Mouse (Mus musculus) adrenal gland, adult 8-10 months (tissue): ENCODE results near the gene Ttll8. TPM values are rescaled to one million over a fixed set of nuclear protein-coding genes. Genes with fewer than 3 reads are reported as not detected.
A peak's percentile ranks its signal among the peaks of the same experiment; 100 is the strongest.

Experiments
- DNase-seq: peaks from one replicate; pipeline ENCODE4 v3.0.0; 2022
- total RNA-seq, 4 experiments: library from RNA; stranded (reverse); gene quantifications; 2 replicates each; pipeline ENCODE4 v1.2.4; 2022

Ttll8 gene
- total RNA-seq, 4 experiments from 2014 or later, result not detected

DNA sequence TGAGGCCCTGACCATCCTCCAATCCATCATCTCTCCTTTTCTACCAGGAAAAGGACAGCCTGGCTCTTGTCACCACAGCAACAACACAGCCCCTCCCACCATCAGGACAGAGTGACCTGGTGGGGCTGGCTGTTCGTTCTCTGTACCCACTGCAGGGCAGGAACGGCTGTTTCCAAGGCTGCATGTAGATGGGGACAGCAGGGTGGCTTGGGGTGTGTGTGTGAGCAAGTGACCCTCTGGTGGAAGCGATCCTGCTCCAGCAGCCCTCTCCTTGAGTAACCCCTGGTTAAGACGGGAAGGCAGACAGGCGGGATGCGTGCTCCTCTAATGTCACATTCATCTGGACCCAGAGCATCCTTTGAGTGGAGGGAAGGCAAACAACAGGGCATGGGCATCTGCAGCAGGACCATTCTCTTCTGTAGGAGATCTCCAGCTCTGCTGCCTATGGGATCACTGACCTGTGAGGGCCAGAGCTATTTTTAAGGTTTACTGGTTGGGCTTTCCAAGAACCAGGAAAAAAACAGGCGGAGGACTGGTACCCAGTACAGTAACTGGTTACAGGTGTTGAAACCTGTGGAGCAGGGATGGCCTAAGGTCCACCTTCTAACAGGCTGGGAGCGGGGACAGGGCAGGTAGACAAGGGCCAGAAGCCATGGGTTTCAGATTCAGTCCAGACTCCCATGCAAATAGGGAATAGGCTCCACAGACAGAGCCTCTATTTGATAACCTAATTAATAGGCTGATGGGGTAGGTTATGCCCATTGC, 94.8 kb downstream of the Ttll8 start:
- DNase-seq, result no peak

DNA sequence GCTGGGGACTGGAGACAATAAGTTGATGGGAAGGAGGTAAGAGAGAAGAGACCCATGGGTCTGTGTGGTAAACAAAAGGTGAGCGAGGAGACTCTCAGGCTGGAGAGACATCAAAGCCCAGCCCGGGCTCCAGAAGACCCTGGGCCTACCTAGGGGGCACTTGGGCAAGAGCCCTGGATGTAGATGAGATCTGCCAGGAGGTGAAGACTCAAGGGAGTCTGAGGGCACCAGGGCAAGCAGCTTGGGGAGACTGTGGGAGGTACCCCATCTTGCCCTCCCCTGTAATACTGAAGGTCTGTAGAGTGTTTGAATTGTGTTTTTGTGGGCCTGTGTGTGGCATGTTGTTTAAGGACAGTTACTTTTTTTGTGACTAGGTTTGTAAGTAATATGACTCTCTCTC, 95.5 kb downstream of the Ttll8 start:
- DNase-seq, result no peak

DNA sequence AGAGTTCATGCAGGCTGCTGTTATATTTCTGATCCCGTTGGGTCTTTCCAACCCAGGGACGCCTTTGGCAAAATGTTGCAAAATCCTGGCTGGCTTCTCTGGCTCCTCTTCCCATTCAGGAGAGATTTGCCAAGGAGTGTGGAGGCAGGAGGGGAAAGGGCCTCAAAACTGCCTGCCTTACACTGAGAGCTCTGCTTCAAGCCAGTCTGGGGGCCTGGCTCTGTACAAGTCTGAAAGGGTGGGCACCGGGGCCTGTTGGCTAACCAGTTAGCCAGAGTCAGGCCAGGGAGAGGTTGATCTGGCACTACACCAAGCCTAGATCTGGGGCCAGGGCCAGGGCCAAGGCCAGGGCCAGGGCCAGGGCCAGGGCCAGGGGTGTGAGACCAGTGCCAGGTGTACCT, 96.1 kb downstream of the Ttll8 start:
- peak; percentile 66 for DNase-seq

DNA sequence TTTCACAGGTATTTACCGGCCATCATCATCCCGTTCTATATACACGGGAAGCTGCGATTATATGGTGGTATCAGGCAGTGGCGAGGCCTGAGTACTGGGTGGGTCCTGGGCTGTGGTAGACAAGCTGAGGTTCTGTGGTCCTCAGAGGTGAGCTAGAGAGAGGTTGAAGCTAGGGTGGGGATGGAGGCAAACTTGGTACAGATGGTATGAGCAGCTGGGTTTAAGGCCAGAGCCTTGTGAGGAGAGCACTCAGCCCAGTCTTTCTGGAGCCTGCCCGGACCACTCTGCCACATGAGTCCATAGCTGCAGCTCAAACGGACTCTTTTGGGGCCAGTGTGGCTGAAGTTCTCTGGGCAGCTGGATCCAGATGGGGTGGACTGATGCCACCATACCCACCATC, 96.9 kb downstream of the Ttll8 start:
- DNase-seq, result no peak

DNA sequence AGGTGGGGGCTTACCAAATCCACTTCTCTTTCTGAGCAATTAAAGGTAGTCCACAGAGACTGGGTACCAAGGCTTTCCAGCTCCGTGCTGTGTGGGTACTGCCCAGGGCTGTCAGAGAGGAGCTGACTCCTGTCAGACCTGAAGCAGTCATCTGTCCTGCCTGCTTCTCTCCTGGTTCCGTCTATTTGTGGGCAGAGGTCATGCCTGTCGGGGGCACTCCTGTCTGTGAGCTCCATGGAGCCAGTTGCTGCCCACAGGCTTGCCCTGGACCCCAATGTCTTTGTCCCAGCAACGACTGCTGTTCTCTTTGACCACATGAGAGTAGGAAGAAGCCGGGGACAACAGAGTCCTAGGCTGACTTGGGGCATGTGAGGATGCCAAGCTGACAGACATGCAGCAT, 97.6 kb downstream of the Ttll8 start:
- DNase-seq, result no peak

DNA sequence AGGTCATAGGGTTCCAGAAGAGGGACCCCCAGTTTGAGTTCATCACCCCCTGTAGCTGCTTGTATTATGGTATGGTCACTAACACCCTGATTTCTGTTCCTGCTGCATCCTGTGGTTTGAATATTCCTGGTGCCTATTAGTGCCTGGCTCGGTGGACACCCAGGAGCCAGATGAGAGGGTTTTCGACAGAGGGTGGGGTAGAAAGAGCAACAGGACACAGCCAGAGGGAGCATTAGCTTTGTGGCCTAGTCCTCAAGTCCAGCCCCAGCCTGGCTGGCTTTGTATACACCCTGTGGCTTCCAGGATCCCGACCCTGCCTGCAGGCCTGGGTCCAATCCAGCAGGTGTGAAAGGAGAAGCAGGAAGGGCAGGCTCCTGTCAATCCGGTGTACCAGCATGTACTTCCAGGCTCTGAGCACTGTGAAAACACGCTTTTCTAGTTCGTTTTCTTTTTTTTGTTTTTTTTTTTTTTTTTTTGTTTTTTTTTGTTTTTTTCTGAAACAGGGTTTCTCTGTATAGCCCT, 98.3 kb downstream of the Ttll8 start:
- no peak for DNase-seq

DNA sequence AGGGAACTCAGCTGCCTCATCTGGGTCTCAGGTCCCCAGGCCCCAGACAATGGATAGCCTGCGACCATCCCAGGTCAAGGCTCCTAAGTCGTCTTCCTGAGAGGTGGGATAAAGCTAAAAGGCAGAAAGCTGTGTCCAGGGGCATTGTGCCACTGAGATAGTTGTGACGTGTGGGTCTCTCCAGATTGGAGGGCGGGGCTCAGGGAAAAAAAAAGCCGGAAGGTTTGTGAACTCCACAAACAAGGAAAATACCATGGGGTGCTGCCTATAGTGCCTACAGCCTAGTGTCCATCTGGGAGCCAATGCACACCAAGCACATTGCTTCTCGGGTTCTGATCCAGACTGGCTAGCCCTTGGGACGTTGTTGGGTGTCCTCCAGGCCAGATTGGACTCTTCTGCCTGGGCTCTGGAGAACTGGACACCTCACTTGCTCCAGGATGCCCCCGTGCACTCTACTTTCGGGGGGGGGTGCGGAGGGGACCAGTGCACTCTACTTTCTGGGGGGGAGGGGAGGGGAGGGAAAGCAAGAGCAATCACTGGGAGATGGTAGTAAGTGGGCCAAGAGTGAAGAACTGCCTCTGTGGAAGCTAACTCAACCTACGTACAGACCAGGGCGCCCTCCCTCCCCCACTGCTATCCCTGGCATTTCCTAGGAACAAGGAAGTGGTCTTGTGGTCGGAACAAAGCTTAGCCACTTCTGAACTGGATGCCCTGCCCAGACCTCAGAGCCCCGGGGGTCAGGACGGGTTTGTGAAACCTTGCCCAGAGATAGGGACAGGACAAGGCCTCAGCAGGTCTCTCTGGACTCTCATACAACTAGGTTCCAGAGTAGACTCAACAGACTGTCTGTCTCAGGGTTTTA, 99.0 kb downstream of the Ttll8 start:
- DNase-seq, result no peak

DNA sequence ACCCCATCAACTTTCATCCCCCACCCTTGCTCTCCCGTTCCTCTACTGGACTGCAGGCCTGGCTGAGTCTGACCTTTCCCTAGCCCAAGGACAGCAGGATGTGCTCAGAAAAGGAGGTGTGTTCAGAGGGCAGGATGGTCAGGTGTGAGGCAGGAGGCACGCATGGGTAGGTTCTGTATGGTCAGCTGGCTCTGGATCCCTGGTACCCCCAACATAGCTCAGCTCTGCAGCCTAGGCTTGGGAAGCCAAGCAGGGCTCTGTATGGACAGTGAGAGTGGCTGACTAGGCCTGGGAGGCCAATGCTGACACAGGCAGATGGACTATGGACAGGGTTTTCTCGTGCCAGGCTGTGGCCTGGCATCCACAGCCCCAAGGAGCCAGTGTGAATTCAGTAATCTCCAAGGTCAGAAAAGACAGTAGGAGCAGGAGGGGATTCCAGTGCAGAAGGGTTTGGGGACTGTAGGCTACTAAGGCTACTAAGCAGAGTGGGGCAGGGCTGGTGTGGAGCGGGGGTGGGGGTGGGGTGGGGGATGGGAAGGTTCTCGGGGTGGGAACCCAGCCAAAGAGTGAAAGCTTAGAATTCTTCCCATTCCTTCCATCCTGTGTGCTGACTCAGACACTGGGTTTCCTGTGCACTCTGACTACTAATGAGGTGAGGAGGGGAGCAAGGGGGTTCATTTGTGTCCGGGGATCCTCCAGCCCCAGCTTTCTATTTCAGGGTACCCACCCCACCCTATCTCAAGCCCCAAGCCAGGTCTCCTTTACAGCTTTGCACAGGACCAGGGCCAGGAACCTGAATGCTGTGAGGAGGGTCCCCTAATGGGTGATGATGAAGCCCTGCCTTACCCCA, 99.9 kb downstream of the Ttll8 start:
- no peak for DNase-seq

DNA sequence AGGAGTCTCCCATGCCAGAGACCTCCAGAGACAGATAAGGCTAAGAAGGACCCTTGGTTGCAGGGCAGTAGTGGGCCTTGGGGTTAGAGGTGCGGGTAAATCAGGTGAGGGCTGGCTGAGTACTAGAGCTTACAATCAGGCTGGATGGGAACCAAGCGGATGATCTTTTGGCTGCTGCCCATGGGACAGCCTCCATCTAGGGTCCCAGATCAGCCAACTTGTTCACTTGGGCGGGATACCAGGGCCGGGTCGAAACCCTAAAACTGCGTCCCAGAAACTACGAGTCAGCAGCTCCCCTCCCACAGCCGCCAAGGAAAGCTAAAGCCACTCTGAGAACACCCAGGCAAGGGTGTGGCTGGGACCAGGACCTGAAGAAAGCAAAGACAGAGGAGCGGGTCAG, 101.1 kb downstream of the Ttll8 start:
- no peak for DNase-seq

DNA sequence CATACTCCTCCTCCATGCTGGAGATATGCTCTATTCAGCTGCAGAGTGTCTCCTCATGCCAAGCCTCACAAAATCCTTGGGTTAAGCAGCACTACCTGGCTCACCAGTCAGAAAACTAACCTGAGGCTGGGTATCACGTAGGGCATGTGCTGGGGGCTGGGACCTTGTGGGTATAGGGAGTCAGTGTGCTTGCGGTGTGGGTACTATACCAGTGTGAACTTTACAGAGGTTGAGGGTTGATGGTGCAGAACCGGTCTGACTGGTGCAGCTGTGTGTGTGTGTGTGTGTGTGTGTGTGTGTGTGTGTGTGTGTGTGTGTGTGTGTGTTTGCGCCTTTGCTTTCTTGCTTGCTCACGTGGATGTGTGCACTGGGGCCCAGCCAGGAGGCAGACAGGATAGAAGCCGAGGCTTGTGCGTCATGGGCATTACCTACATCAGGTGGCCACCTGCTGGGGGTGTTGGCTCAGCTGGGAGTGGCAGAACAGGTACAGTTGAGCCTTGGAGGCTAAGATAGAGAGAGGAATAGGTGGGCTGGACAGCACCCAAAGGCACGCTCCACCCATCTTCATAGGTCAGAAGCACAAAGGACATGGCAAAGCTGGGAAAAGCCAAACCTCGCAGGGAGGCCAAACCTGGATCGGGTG, 102.6 kb downstream of the Ttll8 start:
- DNase-seq, result no peak

DNA sequence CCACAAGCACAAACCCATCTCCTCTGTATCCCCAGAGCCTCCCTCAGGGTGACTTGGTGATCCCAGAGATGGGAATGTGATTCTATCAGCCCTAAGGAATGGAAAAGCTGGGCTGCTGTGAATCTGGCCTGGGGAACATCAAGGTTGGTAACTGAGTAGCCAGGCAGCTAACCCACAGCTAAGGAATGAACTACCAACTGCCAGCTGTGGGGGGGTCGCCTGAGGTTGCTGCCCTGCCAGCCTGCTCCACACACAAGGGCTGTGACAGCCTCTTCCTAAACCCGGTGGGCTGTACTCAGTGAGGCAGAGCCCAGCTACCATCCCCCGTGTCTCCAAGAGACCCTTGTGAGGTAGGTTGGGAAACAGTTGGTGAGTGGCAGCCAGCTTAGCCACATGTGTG, 103.1 kb downstream of the Ttll8 start:
- DNase-seq, result no peak

DNA sequence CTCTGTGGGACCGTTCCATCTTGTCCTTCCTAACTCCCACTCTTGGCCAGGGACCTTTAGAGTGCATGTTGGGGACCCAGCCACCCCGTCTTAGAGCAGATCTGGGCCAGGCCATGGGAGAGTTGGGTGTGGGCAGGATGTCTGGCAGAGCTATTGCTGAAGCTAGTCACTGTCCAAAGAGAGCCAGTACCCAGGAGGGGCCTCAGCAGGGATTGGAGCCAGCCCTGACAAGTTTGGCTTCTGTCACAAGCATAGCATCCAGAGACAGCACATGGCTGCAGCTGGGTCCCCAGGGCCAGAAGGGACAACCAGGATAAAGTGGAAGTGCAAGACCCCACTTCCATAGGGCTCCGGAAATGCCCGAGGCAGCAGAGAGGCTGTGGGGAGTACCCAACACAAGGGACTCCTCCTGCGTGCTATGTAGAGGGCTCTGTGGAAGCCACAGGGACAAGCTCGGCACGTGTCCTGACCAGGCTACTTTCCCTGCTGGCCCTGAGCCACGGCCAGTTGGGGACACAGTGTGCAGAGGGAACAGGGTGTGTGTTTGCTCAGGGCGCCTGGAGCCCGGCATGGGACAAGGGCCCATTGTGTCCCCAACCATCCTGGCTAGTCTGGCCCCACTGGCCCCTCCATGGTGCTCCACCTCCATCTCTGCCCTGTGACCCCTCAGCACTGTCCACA, 103.9 kb downstream of the Ttll8 start:
- peak; percentile 89 for DNase-seq

DNA sequence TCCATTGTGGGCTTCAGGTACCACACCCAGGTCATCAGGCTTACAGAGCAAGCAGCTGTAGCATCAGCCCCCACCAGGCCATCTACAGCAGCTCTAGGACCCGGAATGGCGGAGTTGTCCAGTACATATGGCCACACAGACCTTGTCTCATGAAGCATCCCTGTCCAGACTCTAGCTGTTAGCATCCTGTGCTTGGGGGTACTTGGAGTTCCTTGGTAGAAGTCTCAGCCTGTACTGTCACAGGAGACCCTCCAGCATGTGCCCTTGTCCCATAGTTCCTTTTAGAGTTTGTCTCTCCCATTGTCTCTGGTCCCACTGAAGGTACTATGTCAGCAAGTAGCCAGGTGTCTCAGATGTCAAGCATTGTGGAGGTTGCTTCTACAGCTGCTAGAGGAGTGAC, 104.6 kb downstream of the Ttll8 start:
- DNase-seq, result no peak

DNA sequence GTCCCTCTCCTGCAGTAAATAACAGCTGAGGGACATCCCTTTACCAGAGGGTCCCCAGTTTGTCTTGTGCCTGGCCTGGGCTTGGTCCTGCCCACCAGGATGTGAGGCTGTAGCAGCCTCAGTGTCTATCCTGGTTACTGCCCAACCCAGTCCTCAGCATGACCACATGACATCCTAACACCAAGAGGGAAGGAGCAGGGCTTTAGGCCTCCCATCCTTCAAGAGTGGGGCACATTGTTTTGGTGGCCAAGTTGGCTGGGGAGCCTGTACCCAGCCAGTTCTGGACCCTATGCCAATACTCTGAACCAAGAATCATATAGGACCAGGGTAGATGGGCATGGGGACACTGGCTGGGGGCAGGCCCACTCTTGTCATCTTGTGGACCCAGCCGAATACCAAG, 105.6 kb downstream of the Ttll8 start:
- DNase-seq, result no peak

DNA sequence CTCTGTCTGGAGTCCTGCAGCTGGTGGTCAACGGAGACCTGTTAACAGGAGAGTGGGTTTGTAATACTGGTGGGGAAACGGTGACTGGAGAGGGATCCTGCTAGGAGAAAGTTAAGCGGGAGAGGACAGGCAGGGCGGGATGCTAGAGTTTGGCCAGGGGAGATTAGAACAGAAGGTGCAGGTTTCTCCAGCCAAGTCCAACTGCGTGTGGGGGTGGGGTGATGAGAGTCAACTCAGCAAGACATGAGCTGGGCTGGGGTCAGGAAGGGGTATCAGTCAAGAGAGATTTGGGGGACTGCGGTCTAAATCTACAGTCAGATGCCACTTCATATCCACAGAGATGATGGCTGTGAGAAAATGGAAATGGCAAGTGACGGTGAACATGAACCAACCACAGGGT, 109.3 kb downstream of the Ttll8 start:
- no peak for DNase-seq

DNA sequence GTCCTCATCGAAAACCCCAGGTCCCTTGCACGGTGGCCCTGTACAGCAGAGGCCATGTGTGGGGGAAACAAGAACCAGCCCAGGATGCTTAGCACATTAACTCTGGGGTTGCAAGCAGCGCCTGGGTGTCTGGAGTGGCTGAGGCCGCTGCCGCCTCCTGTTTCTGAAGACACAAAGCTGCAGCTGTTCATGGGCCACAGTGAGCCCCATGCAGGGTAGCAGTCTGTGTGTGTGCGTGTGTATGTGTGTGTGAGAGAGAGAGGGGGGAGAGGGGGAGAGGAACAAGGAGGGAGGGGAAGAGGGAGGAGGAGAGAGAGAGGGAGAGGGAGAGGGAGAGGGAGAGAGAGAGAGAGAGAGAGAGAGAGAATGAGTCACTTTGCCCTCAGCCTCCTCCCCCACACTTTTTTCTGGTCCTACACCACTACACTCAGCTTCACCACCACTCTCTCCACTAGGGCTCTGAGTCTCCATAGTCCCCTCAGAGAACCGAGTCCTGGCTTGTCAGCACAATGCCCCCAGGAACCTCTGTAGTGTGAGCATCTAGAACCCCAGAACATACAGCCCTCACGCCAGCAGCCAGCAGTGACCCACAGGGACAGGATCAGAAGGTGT, 110.6 kb downstream of the Ttll8 start:
- no peak for DNase-seq

DNA sequence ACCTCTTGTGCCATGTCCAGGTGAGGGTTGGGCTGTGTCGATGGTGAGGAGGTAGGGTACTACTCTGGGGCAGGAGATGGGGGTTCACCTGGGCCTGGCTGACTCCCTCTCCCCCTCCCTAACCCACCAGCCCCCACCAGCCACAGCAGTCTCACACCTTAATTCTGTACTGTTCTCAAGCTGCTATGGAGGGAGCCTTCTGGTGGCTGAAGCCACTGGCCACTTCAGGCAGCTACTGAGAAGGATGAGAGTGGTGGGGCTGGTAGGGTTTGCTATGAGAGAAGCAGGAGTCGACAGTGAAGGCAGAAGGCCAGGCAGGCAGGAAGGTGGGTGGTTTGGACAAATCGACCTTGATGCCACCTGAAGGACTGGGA, 111.9 kb downstream of the Ttll8 start:
- no peak for DNase-seq

DNA sequence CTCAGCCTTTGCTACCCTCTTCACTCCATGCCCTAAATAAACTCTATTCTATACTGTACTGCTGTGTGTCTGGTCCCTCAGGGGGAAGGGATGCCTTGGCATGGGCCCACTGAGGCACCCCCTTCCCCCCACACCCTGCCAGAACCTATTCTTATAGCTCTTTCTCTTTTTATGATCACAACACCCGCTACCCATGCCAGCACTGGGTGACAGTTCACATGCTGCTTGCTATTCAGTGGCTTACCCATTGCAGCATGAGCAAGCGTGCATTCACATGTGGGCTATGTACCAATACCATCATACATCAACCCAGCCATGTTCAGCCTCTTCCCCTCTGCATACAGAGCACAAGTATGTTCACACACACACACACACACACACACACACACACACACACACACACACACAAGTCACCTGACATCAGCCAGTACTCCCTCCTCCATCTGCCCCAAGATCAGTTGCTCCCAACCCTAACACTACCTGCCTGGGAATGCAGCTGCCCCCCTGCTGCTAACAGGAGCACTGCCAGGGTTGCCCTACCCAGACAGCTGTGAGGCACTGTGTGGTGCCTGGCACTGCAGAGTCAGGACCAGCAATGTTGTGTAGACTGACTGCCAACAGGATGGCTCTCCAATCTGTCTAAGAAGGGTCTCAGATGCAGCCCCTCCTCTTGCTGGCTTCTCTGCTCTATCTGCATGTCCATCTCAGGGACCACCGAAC, 112.5 kb downstream of the Ttll8 start:
- DNase-seq, result no peak

DNA sequence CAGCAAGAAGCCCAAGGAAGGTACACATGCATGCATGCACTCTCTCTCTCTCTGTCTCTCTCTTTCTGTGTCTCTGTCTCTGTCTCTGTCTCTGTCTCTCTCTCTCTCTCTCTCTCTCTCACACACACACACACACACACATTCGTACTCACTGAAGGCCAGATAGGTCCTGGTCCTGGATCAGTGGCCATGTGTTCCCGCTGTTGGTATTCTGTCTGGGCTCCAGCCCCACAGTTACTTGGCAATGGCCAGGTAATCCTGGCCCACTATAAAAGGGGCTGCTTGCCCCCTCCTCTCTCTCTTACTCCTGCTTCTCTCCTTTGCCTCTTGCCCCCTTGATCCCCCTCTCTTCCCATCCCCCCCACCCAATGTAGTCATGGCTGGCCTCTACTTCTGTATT, 113.1 kb downstream of the Ttll8 start:
- no peak for DNase-seq
